Mouse (Mus musculus) heart, postnatal 0 days (tissue): ENCODE data around the gene Ltbp1. TPM values are rescaled to one million over a fixed set of nuclear protein-coding genes. Genes with fewer than 3 reads are reported as not detected.
A peak's percentile ranks its signal among the peaks of the same experiment; 100 is the strongest.

Experiments
- ATAC-seq: fragments of 200-750 bp; cut with Nextera tagmentation; 2 replicates; pipeline ENCODE4 v1.8.0; 2017; ENCODE audit warnings: low read depth, moderate number of reproducible peaks, moderate library complexity; ENCODE audit not compliant: insufficient read depth
- DNase-seq: peaks from one replicate; pipeline ENCODE4 v3.0.0-alpha.2; 2016; ENCODE audit warnings: low spot score
- H3K27ac ChIP-seq: fragments of 300-500 bp; sonication (generic); 2 replicates; pipeline ENCODE4 v1.5.1; 2014; ENCODE audit warnings: low read depth, mild to moderate bottlenecking
- H3K27me3 ChIP-seq: fragments of 300-500 bp; sonication (generic); 2 replicates; pipeline ENCODE4 v1.6.1; 2014; ENCODE audit warnings: low read length, mixed read lengths; ENCODE audit not compliant: control insufficient read depth, insufficient read depth
- H3K36me3 ChIP-seq: fragments of 300-500 bp; sonication (generic); replicated peaks from 2 replicates; pipeline ENCODE4 v1.6.1; 2014; ENCODE audit warnings: low read length, mixed read lengths; ENCODE audit not compliant: control insufficient read depth, insufficient read depth
- H3K4me1 ChIP-seq: fragments of 300-500 bp; sonication (generic); 2 replicates; pipeline ENCODE4 v1.6.1; 2014; ENCODE audit warnings: antibody characterized with exemption; ENCODE audit not compliant: control insufficient read depth, insufficient read depth
- H3K4me2 ChIP-seq: fragments of 300-500 bp; sonication (generic); 2 replicates; pipeline ENCODE4 v1.6.1; 2014; ENCODE audit warnings: low read depth, mild to moderate bottlenecking, low read length, moderate library complexity
- H3K4me3 ChIP-seq: fragments of 300-500 bp; sonication (generic); 2 replicates; pipeline ENCODE4 v1.5.1; 2014; ENCODE audit warnings: low read depth, low read length
- H3K9ac ChIP-seq: fragments of 300-500 bp; sonication (generic); replicated peaks from 2 replicates; pipeline ENCODE4 v1.6.1; 2014; ENCODE audit warnings: low read depth, low read length, mixed read lengths
- H3K9me3 ChIP-seq: fragments of 300-500 bp; sonication (generic); replicated peaks from 2 replicates; pipeline ENCODE4 v1.6.1; 2016; ENCODE audit warnings: low read length; ENCODE audit not compliant: control insufficient read depth
- CTCF ChIP-seq: IDR thresholded peaks from 2 replicates; pipeline ENCODE4 v1.5.1; 2016; ENCODE audit warnings: antibody characterized with exemption, control low read depth, low read depth
- EP300 ChIP-seq: IDR thresholded peaks from 2 replicates; pipeline ENCODE4 v1.6.1; 2016; ENCODE audit warnings: antibody characterized with exemption, low read depth
- WGBS: fragments of 180-500 bp; shearing (Covaris S2); extraction: QIAGEN DNeasy Blood & Tissue Kit; methylation state at CpG from one replicate; pipeline ENCODE4 v1.1.7; 2014; 5-methylcytosine and 5-hydroxymethylcytosine counted together
- polyA plus RNA-seq: library from polyadenylated mRNA; unstranded; fragments of >200 nt; fragmentation: Nextera tagmentation; extraction: Ambion mirVana; gene quantifications from 2 replicates; pipeline ENCODE4 v1.2.1, GENCODE M21; 2015
- total RNA-seq: library from RNA; depleted of rRNA; stranded (reverse); fragments of >200 nt; gene quantifications from 2 replicates; pipeline ENCODE4 v1.2.3, GENCODE M21; 2014; ENCODE audit warnings: low replicate concordance

Ltbp1 gene
- total and polyA plus RNA-seq, 2 experiments from 2014 or later: 11.8 to 43.0 TPM

DNA sequence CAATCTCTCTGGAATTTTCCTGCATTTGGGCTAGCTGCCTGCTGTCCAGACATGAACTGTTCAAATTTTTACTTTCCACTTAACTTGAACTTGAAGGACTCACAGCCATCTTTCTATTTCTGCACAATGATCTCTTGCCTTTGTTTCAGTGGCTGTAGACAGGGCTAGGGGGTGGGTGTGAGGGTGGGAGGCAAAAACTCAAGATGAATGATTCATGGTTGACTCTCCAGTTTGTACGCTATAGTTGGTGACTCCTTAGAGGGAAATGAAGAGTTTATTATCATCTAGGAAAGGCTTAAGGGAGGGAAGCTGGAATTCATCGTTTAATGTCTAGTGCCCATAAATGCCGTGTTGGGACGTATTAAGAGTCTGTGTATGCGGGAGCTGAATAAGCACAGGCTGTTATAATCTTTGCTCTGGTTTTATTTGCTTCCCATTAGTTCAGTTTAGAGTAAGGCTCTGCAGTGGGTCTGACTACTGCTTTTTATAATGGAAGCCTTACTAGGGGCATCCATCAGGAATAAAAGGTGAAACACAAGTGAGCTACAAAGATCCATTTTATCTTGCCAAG is 436.0 kb downstream of the Ltbp1 start:
- H3K27me3 ChIP-seq: no peaks in the 10 kb centered on the region
- H3K4me3 ChIP-seq: no peak overlapping the region
- H3K9me3 ChIP-seq: no peaks in the 10 kb centered on the region
- TF ChIP-seq CTCF (no peak), EP300 (no peak)
- ATAC-seq (no peak), DNase-seq (no peak)
- peaks cover 12% of the 10 kb centered on the region; the same call in 1 of the 2 replicates for H3K4me1 ChIP-seq
- H3K36me3 ChIP-seq: no peaks in the 10 kb centered on the region
- 61% methylated on average over 5 of the region's 5 CpGs for WGBS
- peak overlapping the region; percentile 62 for H3K27ac ChIP-seq
- no peak overlapping the region for H3K9ac ChIP-seq
- H3K4me2 ChIP-seq: peak overlapping the region; percentile 12; the same call in 1 of the 2 replicates
